Comparison of ENCODE assay signal across 13 mouse cellular contexts in genomic region chr1:76658228-76658627, GRCm38 (mm10).
DNase-seq lines count a peak whose midpoint lies in the region.
"Had no signal": no experiment of that assay in that cellular context is flagged by ENCODE, and none has a peak within 500 bp of the region (broad histone marks: within the 10 kb centered on the region; RNA-seq: fewer than 3 reads in every experiment).

No protein-coding gene starts in this region.

- peak; percentile 70 for DNase-seq in ovary, adult 18-20 months (ENCODE audit: low spot score)
- no peak for DNase-seq in ovary, postnatal 10 days (ENCODE audit: low spot score)
- DNase-seq in heart, adult 9 months (ENCODE audit: low spot score in 2 of 2): peak; percentile 13 to 46
- peak; percentile 10 to 22 for DNase-seq in heart, postnatal 36 days
- no peak for DNase-seq in layer of hippocampus, postnatal 14 days (ENCODE audit: low spot score in 2 of 2)
- no peak for DNase-seq in embryo, embryonic 11 days
- DNase-seq in limb, embryonic 10.5 days (ENCODE audit: low spot score): no peak
- DNase-seq: cerebellum, adult 2 months; kidney, adult 8-10 months; right cerebral cortex, adult 18-20 months had no signal

- no peaks in the 10 kb centered on the region for H3K36me3 ChIP-seq in limb, embryonic 10.5 days
- H3K36me3 ChIP-seq: embryonic facial prominence, embryonic 12.5 days; hindbrain, embryonic 15.5 days; liver, embryonic 15.5 days had no signal

- no peaks in the 10 kb centered on the region for H3K27me3 ChIP-seq in limb, embryonic 10.5 days (ENCODE audit: low read depth, poor library complexity, severe bottlenecking)
- H3K27me3 ChIP-seq: embryonic facial prominence, embryonic 12.5 days; hindbrain, embryonic 15.5 days; liver, embryonic 15.5 days had no signal

- 88% methylated on average over 4 of the region's 4 CpGs for WGBS in limb, embryonic 10.5 days

- H3K27ac ChIP-seq in limb, embryonic 10.5 days: no peak overlapping the region
- H3K27ac ChIP-seq: embryonic facial prominence, embryonic 12.5 days; hindbrain, embryonic 15.5 days; liver, embryonic 15.5 days had no signal

- no peak overlapping the region for H3K4me3 ChIP-seq in limb, embryonic 10.5 days
- H3K4me3 ChIP-seq: embryonic facial prominence, embryonic 12.5 days; hindbrain, embryonic 15.5 days; liver, embryonic 15.5 days had no signal

- no peaks in the 10 kb centered on the region; the same call in 1 of the 2 replicates for H3K4me1 ChIP-seq in limb, embryonic 10.5 days
- H3K4me1 ChIP-seq: embryonic facial prominence, embryonic 12.5 days; hindbrain, embryonic 15.5 days; liver, embryonic 15.5 days had no signal

- H3K9me3 ChIP-seq in limb, embryonic 10.5 days (replicated peaks): no peaks in the 10 kb centered on the region
- H3K9me3 ChIP-seq: embryonic facial prominence, embryonic 12.5 days; hindbrain, embryonic 15.5 days; liver, embryonic 15.5 days had no signal

- intact Hi-C loops in heart, postnatal 36 days (cut with DNase I): no loop called here

Comparison
In these comparisons a context has a peak if more than half of its experiments do, and no peak if none do; other contexts are left out.
1. DNase-seq: peak in ovary, adult 18-20 months (single experiment), heart, adult 9 months (2 of 2) and heart, postnatal 36 days (2 of 2); none in ovary, postnatal 10 days (single experiment), layer of hippocampus, postnatal 14 days (0 of 2), embryo, embryonic 11 days (single experiment) and limb, embryonic 10.5 days (single experiment).